Mouse (Mus musculus): ENCODE data around the gene Olfr1462. TPM values are rescaled to one million over a fixed set of nuclear protein-coding genes. Genes with fewer than 3 reads are reported as not detected.

Olfr1462 gene
- total and polyA plus RNA-seq, 3 experiments = not detected

- Histone ChIP-seq H3K27ac (ENCODE audit: insufficient read depth, low read depth) (no peak within 1 kb of the TSS), H3K9ac (ENCODE audit: insufficient read depth, low read depth) (no peak within 1 kb of the TSS), H3K4me1 (ENCODE audit: control insufficient read depth in 1 of 2, insufficient read depth in 2 of 2) (no peaks in the 10 kb centered on the region), H3K79me2 (replicated peaks; ENCODE audit: control insufficient read depth, extremely low read depth, insufficient read depth, poor library complexity, severe bottlenecking) (no peaks in the 10 kb centered on the region), H3K36me3 (replicated peaks in 1 of 2; ENCODE audit: control insufficient read depth in 1 of 2, insufficient read depth in 1 of 2, low read length in 1 of 2) (no peaks in the 10 kb centered on the region), H3K9me3 (replicated peaks; ENCODE audit: low read length) (no peaks in the 10 kb centered on the region), H3K4me3 (replicated peaks in 1 of 3; ENCODE audit: low read depth in 2 of 3, low read length in 2 of 3, poor library complexity in 1 of 3) (no peak within 1 kb of the TSS), H3K27me3 (replicated peaks) (no peaks in the 10 kb centered on the region), H3K4me2 (ENCODE audit: insufficient read depth, low read depth, poor library complexity, severe bottlenecking) (no peak within 1 kb of the TSS)
- TF ChIP-seq MAFK (IDR thresholded peaks at IDR 0.05; ENCODE audit: insufficient replicate concordance, low read length) (no peak), NRF1 (IDR thresholded peaks at IDR 0.05; ENCODE audit: low read depth, low read length) (no peak), ZMIZ1 (IDR thresholded peaks at IDR 0.05; ENCODE audit: low read depth, low read length) (no peak), PAX5 (IDR thresholded peaks at IDR 0.05; ENCODE audit: low read length) (no peak), RCOR1 (conservative IDR thresholded peaks at IDR 0.05; ENCODE audit: low read depth, low read length) (no peak), TBP (conservative IDR thresholded peaks at IDR 0.05; ENCODE audit: low read depth, low read length) (no peak), MEF2A (IDR thresholded peaks at IDR 0.05; ENCODE audit: borderline replicate concordance, low read depth, low read length) (no peak), CHD2 (IDR thresholded peaks at IDR 0.05; ENCODE audit: low read length) (no peak), TCF12 (IDR thresholded peaks at IDR 0.05; ENCODE audit: low read depth, low read length) (no peak), ELF1 (IDR thresholded peaks at IDR 0.05; ENCODE audit: low read depth, low read length) (no peak)
- in situ Hi-C loops (cut with MboI; ENCODE audit: low pct_ligation_motif_present, low pct_unique_long_range_greater_than_20kb, low sequenced_read_pairs) (no loop called here), dilution Hi-C loops (cut with MboI; ENCODE audit: extremely low pct_ligation_motif_present, extremely low pct_unique_long_range_greater_than_20kb, low sequenced_read_pairs) (no loop called here)
- no peak for DNase-seq (ENCODE audit: extremely low read depth)
These were observed 22.8 kb upstream of the Olfr1462 start, which contains the start of gene Olfr1461 for GRCm38 (mm10) chr19:13162700-13163099. Gene Olfr1461, plus strand, starts transcription at chr19:13163000.

GRCm38 (mm10) chr19:13221666-13222065 is 36.1 kb downstream of the Olfr1462 start:
- Histone ChIP-seq H3K79me2 (replicated peaks; ENCODE audit: control insufficient read depth, extremely low read depth, insufficient read depth, poor library complexity, severe bottlenecking) (no peaks in the 10 kb centered on the region), H3K9ac (ENCODE audit: insufficient read depth, low read depth) (no peak overlapping the region), H3K27me3 (replicated peaks) (no peaks in the 10 kb centered on the region), H3K4me3 (replicated peaks in 1 of 3; ENCODE audit: low read depth in 2 of 3, low read length in 2 of 3, poor library complexity in 1 of 3) (no peak overlapping the region), H3K4me1 (ENCODE audit: control insufficient read depth in 1 of 2, insufficient read depth in 2 of 2) (no peaks in the 10 kb centered on the region), H3K36me3 (replicated peaks in 1 of 2; ENCODE audit: control insufficient read depth in 1 of 2, insufficient read depth in 1 of 2, low read length in 1 of 2) (no peaks in the 10 kb centered on the region), H3K9me3 (replicated peaks; ENCODE audit: low read length) (no peaks in the 10 kb centered on the region), H3K4me2 (ENCODE audit: insufficient read depth, low read depth, poor library complexity, severe bottlenecking) (no peak overlapping the region), H3K27ac (ENCODE audit: insufficient read depth, low read depth) (no peak overlapping the region)
- no peak for TF ChIP-seq CHD2 (IDR thresholded peaks at IDR 0.05; ENCODE audit: low read length)
- no peak for TF ChIP-seq ZKSCAN1 (IDR thresholded peaks at IDR 0.05; ENCODE audit: borderline replicate concordance, low read depth, low read length)
- no peak for TF ChIP-seq ZC3H11A (IDR thresholded peaks at IDR 0.05; ENCODE audit: low read depth, low read length)
- TF ChIP-seq MEF2A (IDR thresholded peaks at IDR 0.05; ENCODE audit: borderline replicate concordance, low read depth, low read length) = no peak
- no peak for TF ChIP-seq UBTF (IDR thresholded peaks at IDR 0.05; ENCODE audit: low read depth, low read length)
- no peak for TF ChIP-seq TCF12 (IDR thresholded peaks at IDR 0.05; ENCODE audit: low read depth, low read length)
- no peak for TF ChIP-seq POLR2A (IDR thresholded peaks at IDR 0.05; ENCODE audit: low read depth, low read length)
- no peak for TF ChIP-seq GABPA (IDR thresholded peaks at IDR 0.05; ENCODE audit: insufficient replicate concordance, low read depth, low read length)
- no peak for TF ChIP-seq BHLHE40 (IDR thresholded peaks at IDR 0.05; ENCODE audit: low read depth, low read length)
- DNase-seq (ENCODE audit: extremely low read depth) = no peak
- dilution Hi-C loops (cut with MboI; ENCODE audit: extremely low pct_ligation_motif_present, extremely low pct_unique_long_range_greater_than_20kb, low sequenced_read_pairs) (no loop called here), in situ Hi-C loops (cut with MboI; ENCODE audit: low pct_ligation_motif_present, low pct_unique_long_range_greater_than_20kb, low sequenced_read_pairs) (no loop called here)

Measured in CH12.LX (cell line).